Mouse (Mus musculus) small intestine, adult 2 months (tissue): ENCODE data around the gene Tmem240. TPM values are rescaled to one million over a fixed set of nuclear protein-coding genes. Genes with fewer than 3 reads are reported as not detected.
"Not testable (repeated sequence)": the region's sequence is repeated elsewhere in the genome, so short reads cannot be mapped to it uniquely, and the experiment has no call there.

Experiments
- H3K27ac ChIP-seq: fragments of 200-500 bp; 2 replicates; pipeline ENCODE4 v1.5.1; 2012; ENCODE audit warnings: low read depth, low read length, control low read depth, inconsistent platforms; ENCODE audit not compliant: insufficient read depth
- H3K27me3 ChIP-seq: fragments of 200-500 bp; 2 replicates; pipeline ENCODE4 v1.6.1; 2012; ENCODE audit warnings: mild to moderate bottlenecking, moderate library complexity, low read length, inconsistent platforms; ENCODE audit not compliant: control insufficient read depth, insufficient read depth
- H3K36me3 ChIP-seq: fragments of 200-500 bp; 2 replicates; pipeline ENCODE4 v1.6.1; 2012; ENCODE audit warnings: mild to moderate bottlenecking, low read length, control low read depth, inconsistent platforms; ENCODE audit not compliant: control insufficient read depth, insufficient read depth
- H3K4me1 ChIP-seq: fragments of 200-500 bp; 2 replicates; pipeline ENCODE4 v1.6.1; 2012; ENCODE audit warnings: low read length, inconsistent platforms, mixed read lengths; ENCODE audit not compliant: control insufficient read depth, insufficient read depth, insufficient read length
- H3K4me3 ChIP-seq: fragments of 200-500 bp; 2 replicates; pipeline ENCODE4 v1.5.1; 2012; ENCODE audit warnings: low read depth, mild to moderate bottlenecking, control low read depth, inconsistent platforms, low read length, moderate library complexity
- CTCF ChIP-seq: fragments of 200-500 bp; IDR thresholded peaks from 2 replicates; pipeline ENCODE4 v1.5.1; 2012; ENCODE audit warnings: low read depth, mild to moderate bottlenecking, control low read depth, inconsistent platforms, low read length, moderate library complexity, mixed read lengths; ENCODE audit not compliant: insufficient replicate concordance, insufficient read length; ENCODE audit errors: extremely low read depth
- POLR2A ChIP-seq: fragments of 200-500 bp; IDR thresholded peaks from 2 replicates; pipeline ENCODE4 v1.6.1; 2012; ENCODE audit warnings: low read depth, mild to moderate bottlenecking, control low read depth, inconsistent platforms, low read length, moderate library complexity
- WGBS: fragments of 180-500 bp; shearing (Covaris S2); methylation state at CpG from one replicate; pipeline ENCODE4 v1.1.7; 2018; 5-methylcytosine and 5-hydroxymethylcytosine counted together
- polyA plus RNA-seq: library from polyadenylated mRNA; depleted of rRNA; stranded (reverse); fragments of >200 nt; gene quantifications from 2 replicates; pipeline ENCODE4 v1.2.3, GENCODE M21; 2012; rRNA removed

The Tmem240 gene
- 0.53 and 0.80 TPM in 2 replicates for polyA plus RNA-seq

DNA sequence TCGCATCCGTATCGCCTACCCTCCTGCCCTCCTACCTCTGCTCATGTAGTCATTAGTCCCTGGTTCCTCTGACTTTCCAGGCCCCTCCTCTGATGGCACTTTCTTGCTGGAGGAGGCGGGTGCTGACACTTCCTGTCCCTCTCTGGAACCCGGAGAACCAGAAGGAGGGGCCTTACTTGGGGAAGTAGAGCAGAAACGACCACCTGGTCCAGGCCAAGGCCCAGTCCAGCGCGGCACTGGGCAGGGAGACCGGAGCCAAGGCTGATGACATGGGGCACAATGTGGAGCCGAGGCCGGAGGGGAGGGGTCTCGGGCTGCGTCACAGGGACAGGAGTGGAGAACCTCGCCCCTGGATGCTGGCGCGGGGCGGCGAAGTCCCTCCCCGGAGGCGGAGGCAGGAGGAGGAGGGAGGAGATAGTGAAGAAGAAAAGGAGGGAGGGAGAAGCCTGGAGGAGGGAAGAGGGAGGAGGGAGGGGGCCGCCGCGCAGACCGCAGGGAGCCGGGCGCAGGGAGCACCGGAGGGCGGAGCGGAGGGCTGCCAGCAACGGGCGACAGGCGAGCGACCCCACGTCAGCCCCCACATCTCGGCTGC, at the start of gene Tmem240:
TSS of gene Tmem240 (plus strand) at position 451 of the 592 bp plus-strand sequence.
- H3K4me3 ChIP-seq = peak within 1 kb of the TSS; percentile 80
- peaks cover 4% of the 10 kb centered on the region; the same call in 1 of the 2 replicates for H3K36me3 ChIP-seq
- 1% methylated on average over 35 of the region's 35 CpGs for WGBS
- no peaks in the 10 kb centered on the region for H3K27me3 ChIP-seq
- peaks cover 7% of the 10 kb centered on the region; the same call in 1 of the 2 replicates for H3K4me1 ChIP-seq
- H3K27ac ChIP-seq = peak within 1 kb of the TSS; percentile 63
- TF ChIP-seq CTCF (no peak), POLR2A (no peak)

DNA sequence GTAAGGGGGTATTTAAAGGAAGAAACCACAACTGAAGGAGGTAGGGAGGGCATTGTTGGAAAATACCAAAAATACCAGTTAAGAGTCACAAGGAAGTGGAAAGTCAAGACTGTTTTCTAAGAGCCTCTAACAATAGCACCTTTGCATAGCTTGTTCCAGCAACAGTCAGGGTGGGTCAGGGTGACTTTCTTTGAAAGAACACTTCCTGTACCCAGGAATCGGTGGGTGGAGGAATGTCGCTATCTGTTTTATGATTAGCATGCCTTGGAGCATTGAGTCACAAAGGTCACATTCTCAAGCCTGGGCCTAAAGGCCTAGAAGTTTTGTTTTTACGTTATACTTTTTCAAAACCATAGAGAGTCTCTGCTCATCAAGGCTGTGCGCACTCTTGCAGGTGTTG, 46.8 kb upstream of the Tmem240 start:
- H3K4me1 ChIP-seq, H3K27me3 ChIP-seq, H3K36me3 ChIP-seq, H3K4me3 ChIP-seq: not testable (repeated sequence)
- 43% methylated on average over 4 of the region's 4 CpGs for WGBS
- peak overlapping the region; percentile 97 for H3K27ac ChIP-seq

DNA sequence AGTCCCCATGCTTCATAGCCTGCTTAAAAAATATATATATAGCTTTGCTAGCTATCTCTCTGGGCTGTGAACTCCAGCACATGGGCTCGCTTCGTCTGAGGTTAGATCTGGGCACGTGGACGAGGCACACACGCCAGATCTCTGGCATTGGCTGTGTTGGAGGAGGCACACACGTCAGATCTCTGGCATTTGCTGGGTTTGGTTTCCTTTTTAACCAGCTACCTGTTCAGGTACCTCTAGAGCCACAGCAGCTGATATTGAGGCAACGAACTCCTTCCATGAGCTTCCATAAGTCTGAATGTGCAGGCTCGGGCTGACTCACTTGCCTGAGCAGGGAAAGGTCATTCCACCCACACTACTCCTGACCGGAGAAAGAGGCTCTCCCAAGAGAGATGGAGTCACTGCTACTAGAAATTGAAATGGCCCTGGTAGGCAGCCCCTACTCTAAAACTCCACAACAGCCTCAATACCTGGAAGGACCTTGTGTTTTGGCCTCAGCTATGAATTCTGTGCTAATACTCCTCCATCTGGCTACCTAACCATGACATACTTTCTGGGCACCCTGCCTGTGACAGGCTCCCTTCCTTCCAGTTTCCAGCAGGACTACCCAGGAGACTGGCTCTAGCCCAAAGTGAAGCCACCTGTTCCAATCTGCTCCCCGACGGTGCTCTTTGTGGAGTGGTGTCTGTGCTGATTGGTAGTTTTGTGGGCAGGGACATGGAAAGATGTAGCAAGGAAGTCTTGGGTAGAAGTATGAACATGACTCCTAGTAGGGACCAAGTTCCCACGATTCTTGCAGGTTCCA, 43.8 kb upstream of the Tmem240 start:
- Histone ChIP-seq H3K27ac (no peak overlapping the region), H3K27me3 (no peaks in the 10 kb centered on the region), H3K4me3 (no peak overlapping the region), H3K36me3 (no peaks in the 10 kb centered on the region), H3K4me1 (peaks cover 21% of the 10 kb centered on the region)
- no peak for TF ChIP-seq CTCF
- TF ChIP-seq POLR2A = no peak
- WGBS = 72% methylated on average over 12 of the region's 12 CpGs

DNA sequence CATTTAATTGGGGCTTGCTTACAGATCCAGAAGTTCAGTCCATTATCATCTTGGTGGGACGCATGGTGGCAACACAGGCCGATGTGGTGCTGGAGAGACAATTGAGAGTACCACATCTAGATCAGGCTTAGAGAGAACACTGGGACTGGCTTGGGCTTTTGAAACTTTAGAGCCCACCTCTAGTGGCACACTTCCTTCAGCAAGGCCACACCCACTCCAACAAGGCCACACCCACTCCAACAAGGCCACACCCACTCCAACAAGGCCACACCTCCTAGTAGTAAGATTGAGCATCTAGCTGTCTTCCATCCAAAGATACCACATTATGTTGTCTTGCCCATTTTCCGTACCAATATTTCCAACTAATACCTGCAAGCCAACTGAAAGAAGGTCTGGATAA, 42.2 kb upstream of the Tmem240 start:
- 95% methylated on average over 3 of the region's 3 CpGs for WGBS
- no peak overlapping the region for H3K27ac ChIP-seq
- H3K4me3 ChIP-seq = no peak overlapping the region
- no peaks in the 10 kb centered on the region for H3K27me3 ChIP-seq
- no peaks in the 10 kb centered on the region for H3K36me3 ChIP-seq
- H3K4me1 ChIP-seq = peaks cover 25% of the 10 kb centered on the region
- TF ChIP-seq POLR2A (no peak), CTCF (no peak)

DNA sequence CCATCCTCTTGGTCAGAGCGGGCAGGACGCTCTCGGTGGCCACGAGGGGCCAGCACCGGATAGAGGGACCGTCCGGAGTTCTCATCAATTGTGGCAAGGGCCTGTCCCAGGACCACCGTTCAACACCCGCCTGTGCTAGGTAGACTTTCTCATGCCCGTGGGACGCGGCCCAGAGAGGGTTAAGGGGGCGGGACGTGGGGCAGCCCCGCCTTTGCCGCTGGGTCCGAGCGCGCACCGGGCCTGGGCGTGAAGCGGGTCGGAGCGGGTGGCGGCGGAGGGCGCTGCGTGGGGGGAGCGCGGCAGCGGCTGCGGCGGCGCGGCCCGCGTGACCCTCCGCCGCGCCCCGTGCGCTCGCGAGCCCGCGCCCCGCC, 40.5 kb upstream of the Tmem240 start, which contains the start of gene Fndc10:
TSS of gene Fndc10 (plus strand) at position 232 of the 371 bp plus-strand sequence.
- H3K27ac ChIP-seq = no peak within 1 kb of the TSS; the same call in 1 of the 2 replicates
- H3K4me3 ChIP-seq = peak within 1 kb of the TSS; percentile 78
- no peak for TF ChIP-seq CTCF
- no peak for TF ChIP-seq POLR2A
- H3K4me1 ChIP-seq = peaks cover 18% of the 10 kb centered on the region
- no peaks in the 10 kb centered on the region for H3K36me3 ChIP-seq
- WGBS = 1% methylated on average over 45 of the region's 47 CpGs
- no peaks in the 10 kb centered on the region for H3K27me3 ChIP-seq

DNA sequence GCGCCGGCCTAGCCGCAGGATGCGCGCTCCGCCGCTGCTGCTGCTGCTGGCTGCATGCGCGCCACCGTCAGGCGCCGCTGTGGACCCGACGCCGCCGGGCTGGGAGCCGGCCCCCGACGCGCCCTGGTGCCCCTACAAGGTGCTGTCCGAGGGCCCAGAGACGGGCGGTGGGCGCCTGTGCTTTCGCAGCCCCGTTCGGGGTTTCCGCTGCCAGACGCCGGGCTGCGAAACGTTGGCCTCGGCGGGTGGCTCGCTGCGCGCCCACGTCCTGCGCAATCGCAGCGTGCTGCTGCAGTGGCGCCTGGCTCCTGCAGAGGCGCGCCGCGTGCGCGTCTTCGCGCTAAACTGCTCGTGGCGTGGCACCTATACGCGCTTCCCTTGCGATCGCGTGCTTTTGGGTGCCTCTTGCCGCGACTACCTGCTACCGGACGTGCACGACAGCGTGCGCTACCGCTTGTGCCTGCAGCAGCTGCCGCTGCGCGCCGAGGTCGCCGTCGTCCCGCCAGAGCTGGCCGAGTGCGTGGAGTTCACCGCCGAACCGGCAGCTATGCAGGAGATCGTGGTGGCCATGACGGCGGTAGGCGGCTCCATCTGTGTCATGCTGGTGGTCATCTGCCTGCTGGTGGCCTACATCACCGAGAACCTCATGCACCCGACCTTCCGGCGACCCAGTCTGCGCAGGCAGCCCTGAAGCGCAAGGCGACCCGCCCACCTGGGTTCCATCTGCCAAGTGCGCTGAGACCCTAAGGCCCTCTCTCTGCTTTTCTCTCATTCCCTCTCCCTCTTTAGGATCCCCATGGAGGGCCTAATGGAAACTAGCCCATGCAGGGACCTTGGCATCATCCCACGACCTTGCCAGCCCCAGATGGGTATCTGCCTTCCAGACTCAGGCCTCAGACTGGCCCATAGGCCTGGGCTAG, 39.9 kb upstream of the Tmem240 start:
- no peaks in the 10 kb centered on the region for H3K27me3 ChIP-seq
- WGBS = 1% methylated on average over 91 of the region's 92 CpGs
- no peak overlapping the region; the same call in 1 of the 2 replicates for H3K27ac ChIP-seq
- TF ChIP-seq POLR2A (no peak), CTCF (no peak; the same call in 1 of the 2 replicates)
- no peaks in the 10 kb centered on the region for H3K36me3 ChIP-seq
- peaks cover 18% of the 10 kb centered on the region for H3K4me1 ChIP-seq
- H3K4me3 ChIP-seq = peak overlapping the region; percentile 78

DNA sequence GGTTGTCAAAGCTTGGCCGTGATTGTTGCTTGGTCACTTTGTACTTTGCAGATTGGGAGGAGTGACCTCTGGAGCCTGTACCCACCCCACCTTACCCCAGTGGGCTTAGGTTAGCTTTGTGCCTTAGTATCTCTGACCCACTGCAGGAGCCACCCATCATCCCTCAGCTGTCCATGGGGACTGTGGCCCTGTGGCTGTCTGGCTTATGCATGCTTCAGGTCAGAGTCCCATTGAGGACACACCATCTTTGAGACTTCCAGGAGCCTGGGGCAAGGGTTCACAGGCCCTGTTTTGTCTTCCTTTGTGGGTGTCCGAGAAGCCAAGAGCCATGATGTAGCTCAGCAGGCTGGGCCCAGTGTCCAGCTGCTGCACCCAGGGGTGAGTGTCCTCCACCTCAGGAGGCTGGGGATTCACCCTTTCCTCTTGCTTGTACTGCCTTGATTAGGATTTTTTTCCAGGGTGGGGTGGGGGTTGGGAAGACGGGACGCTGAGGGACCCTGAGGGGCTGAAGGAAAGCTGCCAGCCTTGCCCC, 39.0 kb upstream of the Tmem240 start:
- H3K4me3 ChIP-seq = peak overlapping the region; percentile 78
- WGBS = 67% methylated on average over 4 of the region's 4 CpGs
- TF ChIP-seq CTCF (no peak), POLR2A (no peak)

More for the DNA sequence above, 39.0 kb upstream of the Tmem240 start:
- peak overlapping the region; percentile 22; the same call in 1 of the 2 replicates for H3K27ac ChIP-seq
- no peaks in the 10 kb centered on the region for H3K36me3 ChIP-seq
- no peaks in the 10 kb centered on the region for H3K27me3 ChIP-seq
- H3K4me1 ChIP-seq = peaks cover 18% of the 10 kb centered on the region
